Mouse (Mus musculus) CH12.LX (cell line): ENCODE results near the gene Prpf19.

Experiments
- CHD2 ChIP-seq: IDR thresholded peaks from 2 replicates; pipeline ENCODE4 v1.6.1; 2011; ENCODE audit warnings: low read length, improper control_type of control experiment
- CTCF ChIP-seq, 2 experiments: IDR thresholded peaks in 1 of 2; conservative IDR thresholded peaks in 1 of 2; 2 replicates each; pipeline ENCODE4 v1.5.1; 2011 to 2012; ENCODE audit warnings: low read depth in 2 of 2, low read length in 2 of 2, improper control_type of control experiment in 1 of 2, inconsistent platforms in 1 of 2, mild to moderate bottlenecking in 1 of 2, moderate library complexity in 1 of 2
- KAT2A ChIP-seq: IDR thresholded peaks from 2 replicates; pipeline ENCODE4 v1.6.1; 2012; ENCODE audit warnings: low read length, improper control_type of control experiment, inconsistent platforms; ENCODE audit not compliant: insufficient replicate concordance
- MEF2A ChIP-seq: IDR thresholded peaks from 2 replicates; pipeline ENCODE4 v1.6.1; 2014; ENCODE audit warnings: low read depth, mild to moderate bottlenecking, inconsistent platforms, low read length, improper control_type of control experiment, borderline replicate concordance
- POLR2A ChIP-seq: IDR thresholded peaks from 2 replicates; pipeline ENCODE4 v1.6.1; 2011; ENCODE audit warnings: low read depth, mild to moderate bottlenecking, improper control_type of control experiment, low read length
- ZC3H11A ChIP-seq: IDR thresholded peaks from 2 replicates; pipeline ENCODE4 v1.6.1; 2012; ENCODE audit warnings: low read depth, mild to moderate bottlenecking, inconsistent platforms, low read length, improper control_type of control experiment
- ZNF384 ChIP-seq: IDR thresholded peaks from 2 replicates; pipeline ENCODE4 v1.6.1; 2012; ENCODE audit warnings: low read depth, low read length, improper control_type of control experiment, inconsistent platforms

GRCm38 (mm10) chr19:10860072-10860497 is 34.9 kb upstream of the Prpf19 start:
- TF ChIP-seq POLR2A (no peak), ZNF384 (no peak), CTCF (conservative IDR thresholded peaks at IDR 0.05 in 1 of 2, IDR thresholded peaks at IDR 0.05 in 1 of 2; ENCODE audit: low read depth in 2 of 2, low read length in 2 of 2) (no peak), KAT2A (no peak), ZC3H11A (no peak), CHD2 (no peak), MEF2A (no peak)
